Mouse (Mus musculus) forebrain, embryonic 16.5 days (tissue): ENCODE results near the gene Pik3ip1. TPM values are rescaled to one million over a fixed set of nuclear protein-coding genes. Genes with fewer than 3 reads are reported as not detected.

Source experiments
- ATAC-seq: fragments of 200-750 bp; cut with Nextera tagmentation; 2 replicates; pipeline ENCODE4 v1.8.0; 2017; ENCODE audit warnings: mild to moderate bottlenecking, moderate library complexity
- H3K27ac ChIP-seq: fragments of 300-500 bp; sonication (generic); 2 replicates; pipeline ENCODE4 v1.5.1; 2014; ENCODE audit warnings: low read length, control low read depth
- H3K27me3 ChIP-seq: fragments of 300-500 bp; sonication (generic); replicated peaks from 2 replicates; pipeline ENCODE4 v1.6.1; 2014; ENCODE audit warnings: low read length; ENCODE audit not compliant: control insufficient read depth, insufficient read depth
- H3K36me3 ChIP-seq: fragments of 300-500 bp; sonication (generic); 2 replicates; pipeline ENCODE4 v1.6.1; 2014; ENCODE audit not compliant: control insufficient read depth, insufficient read depth
- H3K4me1 ChIP-seq: fragments of 300-500 bp; sonication (generic); replicated peaks from 2 replicates; pipeline ENCODE4 v1.6.1; 2014; ENCODE audit warnings: low read length; ENCODE audit not compliant: control insufficient read depth, insufficient read depth
- H3K4me2 ChIP-seq: fragments of 300-500 bp; sonication (generic); 2 replicates; pipeline ENCODE4 v1.6.1; 2014; ENCODE audit warnings: mild to moderate bottlenecking, low read length, control low read depth
- H3K4me3 ChIP-seq: fragments of 300-500 bp; sonication (generic); replicated peaks from 2 replicates; pipeline ENCODE4 v1.5.1; 2014; ENCODE audit warnings: mild to moderate bottlenecking, low read length, control low read depth
- H3K9ac ChIP-seq: fragments of 300-500 bp; sonication (generic); replicated peaks from 2 replicates; pipeline ENCODE4 v1.6.1; 2014; ENCODE audit warnings: low read depth, low read length, control low read depth
- H3K9me3 ChIP-seq: fragments of 300-500 bp; sonication (generic); 2 replicates; pipeline ENCODE4 v1.6.1; 2016; ENCODE audit warnings: low read length; ENCODE audit not compliant: control insufficient read depth
- WGBS: fragments of 180-500 bp; shearing (Covaris S2); extraction: QIAGEN DNeasy Blood & Tissue Kit; methylation state at CpG from one replicate; pipeline ENCODE4 v1.1.7; 2014; 5-methylcytosine and 5-hydroxymethylcytosine counted together
- polyA plus RNA-seq: library from polyadenylated mRNA; unstranded; fragments of >200 nt; fragmentation: Nextera tagmentation; extraction: Ambion mirVana; gene quantifications from 2 replicates; pipeline ENCODE4 v1.2.1, GENCODE M21; 2015

The Pik3ip1 gene
- polyA plus RNA-seq, 1 experiment from 2014 or later = 36.1 TPM

DNA sequence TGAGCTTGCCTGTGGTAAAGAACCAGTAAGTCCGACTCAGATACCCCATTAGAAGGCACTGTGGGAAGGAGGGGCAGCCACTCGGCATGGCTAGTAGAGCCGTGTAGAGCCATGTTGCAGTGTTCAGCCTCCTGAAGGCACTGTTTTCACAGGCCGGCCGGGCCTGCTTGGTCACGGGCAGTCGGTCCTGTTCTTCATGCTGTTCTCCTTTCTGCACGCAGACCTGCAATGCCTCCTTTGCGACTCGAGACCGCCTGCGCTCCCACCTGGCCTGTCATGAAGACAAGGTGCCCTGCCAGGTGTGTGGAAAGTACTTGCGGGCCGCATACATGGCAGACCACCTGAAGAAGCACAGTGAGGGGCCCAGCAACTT is 31.4 kb upstream of the Pik3ip1 start:
- H3K27ac ChIP-seq = no peak overlapping the region
- H3K4me3 ChIP-seq = no peak overlapping the region
- H3K9ac ChIP-seq = no peak overlapping the region
- no peaks in the 10 kb centered on the region for H3K27me3 ChIP-seq
- peaks cover 40% of the 10 kb centered on the region for H3K36me3 ChIP-seq
- 91% methylated on average over 14 of the region's 14 CpGs for WGBS
- no peak for ATAC-seq
- H3K4me1 ChIP-seq = peaks cover 30% of the 10 kb centered on the region
- no peak overlapping the region for H3K4me2 ChIP-seq
- H3K9me3 ChIP-seq = no peaks in the 10 kb centered on the region

DNA sequence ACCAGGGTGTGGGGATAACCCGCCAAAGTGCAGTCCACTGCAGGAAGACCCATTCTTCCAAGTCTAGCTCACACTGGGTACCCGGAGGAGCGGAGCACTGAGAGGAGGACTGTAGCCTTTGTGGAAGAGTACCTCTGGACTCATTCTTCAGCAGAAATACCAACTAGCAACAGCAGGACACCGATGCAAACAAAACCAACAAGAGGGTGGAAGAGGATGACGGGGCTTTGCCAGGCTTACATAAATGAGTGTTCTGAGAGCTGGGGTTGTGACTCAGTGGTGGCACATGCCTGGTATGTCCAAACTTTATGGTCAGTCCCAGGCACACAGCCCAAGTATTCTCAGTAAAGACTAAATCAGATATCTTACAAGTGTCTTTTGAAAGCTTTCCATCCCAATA is 29.1 kb upstream of the Pik3ip1 start:
- no peak overlapping the region for H3K9ac ChIP-seq
- no peak overlapping the region for H3K4me3 ChIP-seq
- H3K27ac ChIP-seq = no peak overlapping the region
- peaks cover 50% of the 10 kb centered on the region for H3K36me3 ChIP-seq
- no peak overlapping the region for H3K4me2 ChIP-seq
- no peak for ATAC-seq
- H3K9me3 ChIP-seq = no peaks in the 10 kb centered on the region
- H3K4me1 ChIP-seq = peaks cover 10% of the 10 kb centered on the region
- no peaks in the 10 kb centered on the region for H3K27me3 ChIP-seq
- 93% methylated on average over 5 of the region's 5 CpGs for WGBS

DNA sequence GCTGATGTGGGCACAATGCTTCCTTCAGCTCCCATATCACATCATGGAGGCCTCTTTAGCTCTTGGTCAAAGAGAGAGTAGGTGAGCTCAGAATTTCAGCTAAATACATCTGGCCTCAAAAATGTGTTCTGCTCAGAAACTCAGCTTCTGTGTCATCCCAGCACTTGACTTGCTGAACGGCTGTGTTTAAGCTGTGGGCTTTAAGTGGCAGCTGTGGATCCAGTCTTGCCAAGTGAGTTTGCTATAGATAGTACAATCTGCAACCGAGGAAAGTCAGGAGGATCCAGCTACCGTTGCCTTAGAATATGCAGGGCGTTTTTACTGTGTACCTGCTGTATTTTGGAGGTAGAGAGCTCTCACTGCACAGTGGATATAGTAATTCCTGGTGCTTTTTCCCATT is 27.8 kb upstream of the Pik3ip1 start:
- no peak overlapping the region for H3K4me2 ChIP-seq

GRCm38 (mm10) chr11:3302792-3303191 is 27.4 kb upstream of the Pik3ip1 start:
- Histone ChIP-seq H3K27me3 (no peaks in the 10 kb centered on the region), H3K9ac (no peak overlapping the region), H3K9me3 (no peaks in the 10 kb centered on the region), H3K36me3 (peaks cover 54% of the 10 kb centered on the region), H3K4me1 (no peaks in the 10 kb centered on the region; the same call in 1 of the 2 replicates), H3K4me2 (no peak overlapping the region), H3K4me3 (no peak overlapping the region), H3K27ac (no peak overlapping the region)
- ATAC-seq = no peak
- WGBS = 79% methylated on average over 4 of the region's 4 CpGs

More for the DNA sequence above, 27.8 kb upstream of the Pik3ip1 start:
- 73% methylated on average over 4 of the region's 4 CpGs for WGBS
- ATAC-seq = no peak
- no peaks in the 10 kb centered on the region for H3K27me3 ChIP-seq
- no peak overlapping the region for H3K9ac ChIP-seq
- H3K9me3 ChIP-seq = no peaks in the 10 kb centered on the region
- H3K4me3 ChIP-seq = no peak overlapping the region
- H3K36me3 ChIP-seq = peaks cover 49% of the 10 kb centered on the region
- no peak overlapping the region for H3K27ac ChIP-seq
- no peaks in the 10 kb centered on the region; the same call in 1 of the 2 replicates for H3K4me1 ChIP-seq

DNA sequence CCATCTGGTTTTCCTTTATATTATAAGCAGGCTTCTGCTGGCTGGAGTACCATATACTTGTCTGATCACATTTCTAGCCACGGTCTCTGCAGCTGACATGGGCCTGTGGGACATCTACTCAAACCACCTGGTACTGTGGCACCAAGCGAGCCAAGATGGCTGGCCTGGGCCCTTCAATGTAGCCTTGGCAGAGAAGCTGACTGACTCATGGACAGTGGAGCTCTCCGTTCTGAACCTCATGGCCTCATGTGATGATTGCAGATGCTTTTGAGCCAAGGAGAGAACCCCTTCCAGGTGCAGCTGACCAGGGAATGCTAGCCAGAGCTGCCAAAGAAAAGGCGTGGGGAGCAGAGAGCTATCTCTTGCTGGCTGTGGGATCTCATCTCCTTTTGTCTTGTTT is 24.4 kb upstream of the Pik3ip1 start:
- no peaks in the 10 kb centered on the region for H3K4me1 ChIP-seq
- H3K27me3 ChIP-seq = no peaks in the 10 kb centered on the region
- no peak for ATAC-seq
- WGBS = 93% methylated on average over 4 of the region's 4 CpGs
- H3K4me2 ChIP-seq = no peak overlapping the region
- no peaks in the 10 kb centered on the region for H3K9me3 ChIP-seq
- no peak overlapping the region for H3K27ac ChIP-seq
- peaks cover 56% of the 10 kb centered on the region for H3K36me3 ChIP-seq
- no peak overlapping the region for H3K9ac ChIP-seq
- H3K4me3 ChIP-seq = no peak overlapping the region

GRCm38 (mm10) chr11:3307875-3308274 is 22.3 kb upstream of the Pik3ip1 start:
- Histone ChIP-seq H3K4me1 (no peaks in the 10 kb centered on the region), H3K4me2 (no peak overlapping the region), H3K27ac (no peak overlapping the region), H3K36me3 (peaks cover 51% of the 10 kb centered on the region), H3K27me3 (no peaks in the 10 kb centered on the region), H3K9me3 (no peaks in the 10 kb centered on the region), H3K4me3 (no peak overlapping the region), H3K9ac (no peak overlapping the region)
- no peak for ATAC-seq
- WGBS = 95% methylated on average over 3 of the region's 3 CpGs

DNA sequence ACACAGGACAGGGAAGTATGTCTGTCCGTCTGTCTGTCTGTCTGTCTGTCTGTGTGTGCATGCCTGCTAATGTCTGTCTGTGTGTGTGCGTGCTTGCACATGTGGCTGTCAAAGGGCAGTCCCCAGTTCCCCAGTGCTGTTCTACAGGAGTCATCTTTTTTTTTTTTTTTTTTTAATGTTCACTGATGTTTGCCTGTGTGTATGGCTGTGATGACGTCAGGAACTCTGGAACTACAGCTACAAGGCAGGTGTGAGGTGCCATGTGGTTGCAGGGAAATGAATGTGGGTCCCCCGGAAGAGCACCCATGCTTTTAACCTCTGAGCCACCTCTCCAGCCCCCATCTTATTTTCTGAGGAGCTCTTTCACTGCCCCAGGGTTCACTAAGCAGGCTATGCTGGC is 20.3 kb upstream of the Pik3ip1 start:
- no peaks in the 10 kb centered on the region for H3K27me3 ChIP-seq
- peaks cover 48% of the 10 kb centered on the region for H3K36me3 ChIP-seq
- H3K27ac ChIP-seq = no peak overlapping the region
- no peak for ATAC-seq
- H3K4me1 ChIP-seq = no peaks in the 10 kb centered on the region
- H3K4me2 ChIP-seq = no peak overlapping the region
- no peaks in the 10 kb centered on the region for H3K9me3 ChIP-seq
- H3K9ac ChIP-seq = no peak overlapping the region
- WGBS = 93% methylated on average over 4 of the region's 4 CpGs
- no peak overlapping the region for H3K4me3 ChIP-seq

GRCm38 (mm10) chr11:3310789-3311585 is 19.2 kb upstream of the Pik3ip1 start:
- Histone ChIP-seq H3K4me2 (no peak overlapping the region), H3K36me3 (peaks cover 40% of the 10 kb centered on the region), H3K4me1 (no peaks in the 10 kb centered on the region), H3K27ac (no peak overlapping the region), H3K9ac (no peak overlapping the region), H3K27me3 (no peaks in the 10 kb centered on the region), H3K4me3 (no peak overlapping the region), H3K9me3 (no peaks in the 10 kb centered on the region)
- WGBS = 95% methylated on average over 10 of the region's 10 CpGs
- no peak for ATAC-seq

DNA sequence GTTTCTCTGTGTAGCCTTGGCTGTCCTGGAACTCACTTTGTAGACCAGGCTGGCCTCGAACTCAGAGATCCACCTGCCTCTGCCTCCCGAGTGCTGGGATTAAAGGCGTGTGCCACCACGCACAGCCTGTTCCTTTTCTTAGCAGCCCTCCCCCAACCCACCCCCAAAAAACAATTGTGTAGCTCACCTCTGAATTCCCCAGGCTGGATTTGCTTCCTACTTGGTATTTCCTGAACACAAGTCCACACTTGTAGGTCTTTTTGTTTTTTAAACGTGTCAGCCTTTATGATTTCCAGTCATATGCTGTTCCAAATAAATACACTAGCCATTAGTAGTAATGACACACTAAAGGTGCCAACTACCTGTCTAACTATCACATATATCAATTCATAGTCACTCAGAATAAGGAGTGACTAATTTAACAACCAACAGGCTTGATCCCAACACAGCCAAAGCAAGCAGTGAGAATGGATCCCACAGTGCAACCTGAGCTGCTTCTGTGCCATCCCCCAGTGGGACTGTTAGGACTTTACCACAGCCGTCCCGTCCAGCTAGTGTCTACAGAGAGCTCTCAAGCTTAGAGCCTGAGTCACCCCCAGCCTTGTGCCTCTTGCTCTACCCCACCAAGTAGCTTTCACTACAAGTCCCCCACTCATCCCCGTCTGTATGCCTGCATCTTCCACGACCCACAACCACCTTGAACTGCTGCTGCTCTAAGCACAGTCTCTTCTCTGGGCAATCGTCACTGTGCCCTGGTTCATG is 18.4 kb upstream of the Pik3ip1 start:
- peaks cover 37% of the 10 kb centered on the region for H3K36me3 ChIP-seq
- ATAC-seq = no peak

More for the DNA sequence above, 18.4 kb upstream of the Pik3ip1 start:
- H3K9ac ChIP-seq = no peak overlapping the region
- H3K9me3 ChIP-seq = no peaks in the 10 kb centered on the region
- no peak overlapping the region for H3K4me2 ChIP-seq
- H3K27ac ChIP-seq = no peak overlapping the region
- WGBS = 87% methylated on average over 9 of the region's 10 CpGs
- no peak overlapping the region for H3K4me3 ChIP-seq
- no peaks in the 10 kb centered on the region for H3K4me1 ChIP-seq
- no peaks in the 10 kb centered on the region for H3K27me3 ChIP-seq
